Mouse (Mus musculus) MEL (cell line): Measurements from ENCODE around the gene AU040320. TPM values are rescaled to one million over a fixed set of nuclear protein-coding genes. Genes with fewer than 3 reads are reported as not detected.

Experiments used
- DNase-seq: peaks from one replicate; pipeline ENCODE4 v3.0.0; 2011; ENCODE audit warnings: low read depth, low spot score
- H3K27ac ChIP-seq: 2 replicates; pipeline ENCODE4 v1.5.1; 2012; ENCODE audit warnings: low read depth, mild to moderate bottlenecking, control low read depth, low read length, moderate library complexity; ENCODE audit not compliant: control insufficient read depth
- H3K27me3 ChIP-seq, 2 experiments: fragments of 150-350 bp in 1 of 2; sonication (generic) in 1 of 2; 2 replicates each; pipeline ENCODE4 v1.6.1; 2012; ENCODE audit warnings: low read length in 2 of 2, mild to moderate bottlenecking in 2 of 2, improper control_type of control experiment in 1 of 2, moderate library complexity in 1 of 2; ENCODE audit not compliant: insufficient read depth in 2 of 2, control insufficient read depth in 1 of 2
- H3K36me3 ChIP-seq, 2 experiments: 2 replicates each; pipeline ENCODE4 v1.6.1; 2012 to 2014; ENCODE audit warnings: low read length in 2 of 2, improper control_type of control experiment in 1 of 2, inconsistent platforms in 1 of 2, mild to moderate bottlenecking in 1 of 2; ENCODE audit not compliant: insufficient read depth in 2 of 2, control insufficient read depth in 1 of 2
- H3K4me1 ChIP-seq, 2 experiments: fragments of 150-350 bp in 1 of 2; sonication (generic) in 1 of 2; 2 replicates each; pipeline ENCODE4 v1.6.1; 2012; ENCODE audit warnings: low read length in 2 of 2, improper control_type of control experiment in 1 of 2, mild to moderate bottlenecking in 1 of 2; ENCODE audit not compliant: insufficient read depth in 2 of 2, control insufficient read depth in 1 of 2
- H3K4me3 ChIP-seq, 2 experiments: fragments of 150-350 bp in 1 of 2; sonication (generic) in 1 of 2; 2 replicates each; pipeline ENCODE4 v1.5.1; 2012; ENCODE audit warnings: low read depth in 2 of 2, low read length in 2 of 2, mild to moderate bottlenecking in 2 of 2, moderate library complexity in 2 of 2, control low read depth in 1 of 2, improper control_type of control experiment in 1 of 2; ENCODE audit not compliant: control insufficient read depth in 1 of 2, insufficient read depth in 1 of 2
- H3K79me2 ChIP-seq: 2 replicates; pipeline ENCODE4 v1.6.1; 2012; ENCODE audit warnings: mild to moderate bottlenecking, low read length, moderate library complexity; ENCODE audit not compliant: control insufficient read depth, poor library complexity, insufficient read depth
- H3K9ac ChIP-seq: 2 replicates; pipeline ENCODE4 v1.6.1; 2012; ENCODE audit warnings: low read depth, mild to moderate bottlenecking, control low read depth, low read length, moderate library complexity; ENCODE audit not compliant: control insufficient read depth, poor library complexity, severe bottlenecking
- H3K9me3 ChIP-seq: fragments of 150-350 bp; sonication (generic); replicated peaks from 2 replicates; pipeline ENCODE4 v1.6.1; 2012; ENCODE audit warnings: mild to moderate bottlenecking, low read length, improper control_type of control experiment, moderate library complexity; ENCODE audit not compliant: insufficient read depth
- BHLHE40 ChIP-seq: IDR thresholded peaks from 2 replicates; pipeline ENCODE4 v1.6.1; 2012; ENCODE audit warnings: low read depth, mild to moderate bottlenecking, inconsistent platforms, low read length, improper control_type of control experiment, borderline replicate concordance
- CHD1 ChIP-seq: IDR thresholded peaks from 2 replicates; pipeline ENCODE4 v1.6.1; 2012; ENCODE audit warnings: low read depth, mild to moderate bottlenecking, inconsistent platforms, low read length, improper control_type of control experiment
- CHD2 ChIP-seq: IDR thresholded peaks from 2 replicates; pipeline ENCODE4 v1.6.1; 2011; ENCODE audit warnings: low read length, improper control_type of control experiment
- E2F4 ChIP-seq: IDR thresholded peaks from 2 replicates; pipeline ENCODE4 v1.6.1; 2011; ENCODE audit warnings: low read depth, low read length, improper control_type of control experiment, borderline replicate concordance
- ELF1 ChIP-seq: IDR thresholded peaks from 2 replicates; pipeline ENCODE4 v1.6.1; 2014; ENCODE audit warnings: low read depth, mild to moderate bottlenecking, inconsistent platforms, low read length, improper control_type of control experiment, moderate library complexity
- ETS1 ChIP-seq: IDR thresholded peaks from 2 replicates; pipeline ENCODE4 v1.6.1; 2012; ENCODE audit warnings: low read depth, mild to moderate bottlenecking, inconsistent platforms, low read length, improper control_type of control experiment, moderate library complexity
- GABPA ChIP-seq: IDR thresholded peaks from 2 replicates; pipeline ENCODE4 v1.6.1; 2012; ENCODE audit warnings: low read depth, mild to moderate bottlenecking, inconsistent platforms, low read length, improper control_type of control experiment, moderate library complexity
- GATA1 ChIP-seq: IDR thresholded peaks from 2 replicates; pipeline ENCODE4 v1.6.1; 2011; ENCODE audit warnings: low read depth, low read length, improper control_type of control experiment
- HCFC1 ChIP-seq: IDR thresholded peaks from 2 replicates; pipeline ENCODE4 v1.6.1; 2012; ENCODE audit warnings: low read depth, mild to moderate bottlenecking, inconsistent platforms, low read length, improper control_type of control experiment, moderate library complexity
- JUND ChIP-seq: IDR thresholded peaks from 2 replicates; pipeline ENCODE4 v1.6.1; 2011; ENCODE audit warnings: low read depth, mild to moderate bottlenecking, improper control_type of control experiment, low read length
- KAT2A ChIP-seq: conservative IDR thresholded peaks from 2 replicates; pipeline ENCODE4 v1.6.1; 2012; ENCODE audit warnings: low read depth, low read length, improper control_type of control experiment, inconsistent platforms
- MAZ ChIP-seq: IDR thresholded peaks from 2 replicates; pipeline ENCODE4 v1.6.1; 2012; ENCODE audit warnings: low read depth, mild to moderate bottlenecking, inconsistent platforms, low read length, improper control_type of control experiment
- MEF2A ChIP-seq: IDR thresholded peaks from 2 replicates; pipeline ENCODE4 v1.6.1; 2014; ENCODE audit warnings: low read depth, mild to moderate bottlenecking, inconsistent platforms, low read length, improper control_type of control experiment; ENCODE audit not compliant: poor library complexity, insufficient replicate concordance, severe bottlenecking; ENCODE audit errors: extremely low read depth
- MXI1 ChIP-seq: IDR thresholded peaks from 2 replicates; pipeline ENCODE4 v1.6.1; 2011; ENCODE audit warnings: mild to moderate bottlenecking, low read depth, low read length, improper control_type of control experiment
- MYB ChIP-seq: IDR thresholded peaks from 2 replicates; pipeline ENCODE4 v1.6.1; 2011; ENCODE audit warnings: mild to moderate bottlenecking, low read depth, low read length, improper control_type of control experiment
- MYC ChIP-seq: IDR thresholded peaks from 2 replicates; pipeline ENCODE4 v1.6.1; 2011; ENCODE audit warnings: low read depth, mild to moderate bottlenecking, low read length, improper control_type of control experiment, moderate library complexity
- NRF1 ChIP-seq: IDR thresholded peaks from 2 replicates; pipeline ENCODE4 v1.6.1; 2014; ENCODE audit warnings: low read depth, mild to moderate bottlenecking, inconsistent platforms, low read length, improper control_type of control experiment, moderate library complexity; ENCODE audit not compliant: poor library complexity, insufficient read depth, severe bottlenecking
- POLR2A ChIP-seq, 2 experiments: IDR thresholded peaks; 2 replicates each; pipeline ENCODE4 v1.6.1; 2011 to 2012; ENCODE audit warnings: low read length in 2 of 2, mild to moderate bottlenecking in 2 of 2, control low read depth in 1 of 2, improper control_type of control experiment in 1 of 2, low read depth in 1 of 2, moderate library complexity in 1 of 2; ENCODE audit not compliant: control insufficient read depth in 1 of 2, insufficient read depth in 1 of 2, poor library complexity in 1 of 2
- POLR2AphosphoS2 ChIP-seq: IDR thresholded peaks from 2 replicates; pipeline ENCODE4 v1.6.1; 2011; ENCODE audit warnings: low read length, improper control_type of control experiment
- RAD21 ChIP-seq: IDR thresholded peaks from 2 replicates; pipeline ENCODE4 v1.6.1; 2011; ENCODE audit warnings: mild to moderate bottlenecking, low read depth, low read length, improper control_type of control experiment
- RCOR1 ChIP-seq: IDR thresholded peaks from 2 replicates; pipeline ENCODE4 v1.6.1; 2012; ENCODE audit warnings: low read depth, mild to moderate bottlenecking, inconsistent platforms, low read length, improper control_type of control experiment
- SIN3A ChIP-seq: IDR thresholded peaks from 2 replicates; pipeline ENCODE4 v1.6.1; 2012; ENCODE audit warnings: low read length, improper control_type of control experiment, inconsistent platforms
- SMC3 ChIP-seq: IDR thresholded peaks from 2 replicates; pipeline ENCODE4 v1.6.1; 2011; ENCODE audit warnings: low read depth, low read length, improper control_type of control experiment
- TAL1 ChIP-seq: IDR thresholded peaks from 2 replicates; pipeline ENCODE4 v1.6.1; 2012; ENCODE audit warnings: mild to moderate bottlenecking, inconsistent platforms, low read length, moderate library complexity, mixed read lengths
- TCF12 ChIP-seq: IDR thresholded peaks from 2 replicates; pipeline ENCODE4 v1.6.1; 2014; ENCODE audit warnings: low read depth, mild to moderate bottlenecking, inconsistent platforms, low read length, improper control_type of control experiment, moderate library complexity
- UBTF ChIP-seq: IDR thresholded peaks from 2 replicates; pipeline ENCODE4 v1.6.1; 2012; ENCODE audit warnings: low read depth, mild to moderate bottlenecking, inconsistent platforms, low read length, improper control_type of control experiment, moderate library complexity, borderline replicate concordance; ENCODE audit not compliant: insufficient read depth
- USF1 ChIP-seq: IDR thresholded peaks from 2 replicates; pipeline ENCODE4 v1.6.1; 2014; ENCODE audit warnings: low read depth, mild to moderate bottlenecking, inconsistent platforms, low read length, improper control_type of control experiment, moderate library complexity
- USF2 ChIP-seq, 2 experiments: IDR thresholded peaks; 2 replicates each; pipeline ENCODE4 v1.6.1; 2011 to 2012; ENCODE audit warnings: improper control_type of control experiment in 2 of 2, low read length in 2 of 2, borderline replicate concordance in 1 of 2, inconsistent platforms in 1 of 2, low read depth in 1 of 2, mild to moderate bottlenecking in 1 of 2; ENCODE audit not compliant: insufficient read depth in 1 of 2
- ZMIZ1 ChIP-seq: IDR thresholded peaks from 2 replicates; pipeline ENCODE4 v1.6.1; 2012; ENCODE audit warnings: low read depth, mild to moderate bottlenecking, inconsistent platforms, low read length, improper control_type of control experiment, moderate library complexity
- polyA plus RNA-seq, 2 experiments: library from polyadenylated mRNA; stranded (reverse) in 1 of 2; unstranded in 1 of 2; fragments of >175 nt in 1 of 2; fragments of >200 nt in 1 of 2; gene quantifications; 2 replicates each; pipeline versions ENCODE4 v1.2.1 to v1.2.4; 2012; ENCODE audit warnings: low replicate concordance in 2 of 2, low read depth in 1 of 2; ENCODE audit not compliant: insufficient read length in 2 of 2, insufficient read depth in 1 of 2, missing spikeins in 1 of 2
- total RNA-seq: library from RNA; depleted of rRNA; stranded (reverse); fragments of 300-350 nt; gene quantifications from 2 replicates; pipeline ENCODE4 v1.2.3, GENCODE M21; 2012

The AU040320 gene
- total and polyA plus RNA-seq, 3 experiments: 10.2 to 17.1 TPM; not detected in 1

DNA sequence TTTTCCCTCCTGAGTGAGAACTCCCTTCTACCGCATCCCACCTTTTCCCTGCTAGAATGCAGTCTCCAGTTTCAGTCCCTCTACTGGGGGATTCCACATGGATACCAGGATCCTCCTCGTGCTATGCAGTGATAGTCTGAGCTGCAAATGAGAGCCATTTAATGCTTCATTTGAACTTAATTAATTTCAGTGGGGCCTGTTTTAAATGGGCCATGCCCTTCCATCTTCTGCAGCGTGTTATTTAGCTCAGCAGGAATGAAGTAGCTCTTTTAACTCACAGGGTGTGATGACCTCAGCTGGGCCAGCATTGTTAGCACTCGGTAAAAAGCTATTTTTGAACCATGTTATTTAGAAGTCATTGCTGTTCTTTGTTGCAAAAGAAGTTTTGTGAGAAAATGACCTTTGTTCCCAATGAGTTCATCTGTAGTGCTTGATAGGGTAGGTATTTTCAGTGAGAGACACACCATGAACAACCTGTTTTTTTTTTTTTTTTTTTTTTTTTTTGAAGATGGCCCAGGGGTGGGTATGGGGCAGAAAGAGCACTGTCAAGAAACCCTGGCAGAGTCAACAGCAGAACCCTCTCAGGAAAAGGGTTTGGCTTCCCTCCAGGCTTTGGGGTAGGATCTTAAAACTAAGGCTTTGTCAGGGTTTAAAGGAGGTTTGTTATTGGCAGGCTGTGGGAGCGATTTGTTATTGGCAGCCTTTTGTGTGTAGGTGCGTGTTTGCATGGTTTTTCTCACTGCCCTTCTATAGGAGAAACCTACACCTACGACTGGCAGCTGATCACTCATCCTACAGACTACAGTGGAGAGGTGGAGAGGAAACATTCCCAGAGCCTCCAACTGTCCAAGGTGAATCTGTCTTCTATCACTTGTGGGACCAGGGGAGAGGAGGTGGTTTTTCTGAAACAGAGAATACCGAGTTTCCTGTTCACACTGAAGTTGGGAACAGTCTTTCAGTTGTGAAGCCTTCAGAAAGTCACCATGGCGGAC is 69.8 kb downstream of the AU040320 start:
- H3K79me2 ChIP-seq: no peaks in the 10 kb centered on the region
- no peak overlapping the region for H3K9ac ChIP-seq
- H3K4me3 ChIP-seq: no peak overlapping the region
- no peaks in the 10 kb centered on the region for H3K36me3 ChIP-seq
- DNase-seq: no peak
- H3K9me3 ChIP-seq: no peaks in the 10 kb centered on the region
- H3K4me1 ChIP-seq: no peaks in the 10 kb centered on the region
- H3K27me3 ChIP-seq: no peaks in the 10 kb centered on the region
- no peak overlapping the region for H3K27ac ChIP-seq
- TF ChIP-seq ELF1 (no peak), SIN3A (no peak), POLR2A (IDR thresholded peaks at IDR 0.05; ENCODE audit: control insufficient read depth in 1 of 2, insufficient read depth in 1 of 2, low read depth in 1 of 2, low read length in 2 of 2, poor library complexity in 1 of 2) (no peak), UBTF (no peak), CHD1 (no peak), RAD21 (no peak), NRF1 (no peak), ETS1 (no peak), MYB (no peak), MXI1 (no peak), E2F4 (no peak), MAZ (no peak), GABPA (no peak), ZMIZ1 (no peak), TAL1 (no peak), USF1 (no peak), CHD2 (no peak), USF2 (IDR thresholded peaks at IDR 0.05; ENCODE audit: borderline replicate concordance in 1 of 2, insufficient read depth in 1 of 2, low read depth in 1 of 2, low read length in 2 of 2) (no peak), SMC3 (no peak)

DNA sequence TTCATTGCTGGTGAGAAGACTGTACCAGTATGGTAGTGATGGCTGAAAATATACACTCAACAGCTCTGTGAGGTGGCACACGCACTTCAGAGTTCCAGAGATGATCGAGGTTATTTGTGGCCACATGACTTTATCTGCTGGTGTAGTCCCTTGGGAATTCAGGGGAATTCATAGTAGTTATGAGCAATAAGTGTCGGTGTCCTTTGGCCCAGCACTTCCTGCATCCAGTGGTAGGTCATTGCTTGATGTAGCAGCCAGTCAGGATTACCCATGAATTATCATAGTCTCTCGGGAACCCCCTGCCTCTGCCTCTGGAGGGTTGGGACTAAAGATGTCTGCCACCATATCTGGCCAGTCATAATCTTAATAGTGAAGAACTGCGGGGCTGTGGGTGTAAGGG is 70.6 kb downstream of the AU040320 start:
- no peaks in the 10 kb centered on the region for H3K79me2 ChIP-seq
- H3K9me3 ChIP-seq: no peaks in the 10 kb centered on the region
- H3K36me3 ChIP-seq: no peaks in the 10 kb centered on the region
- no peak overlapping the region for H3K27ac ChIP-seq
- no peak overlapping the region for H3K9ac ChIP-seq
- TF ChIP-seq CHD2 (no peak), MYC (no peak), GATA1 (no peak), HCFC1 (no peak), USF2 (IDR thresholded peaks at IDR 0.05; ENCODE audit: borderline replicate concordance in 1 of 2, insufficient read depth in 1 of 2, low read depth in 1 of 2, low read length in 2 of 2) (no peak), RCOR1 (no peak), JUND (no peak), POLR2AphosphoS2 (no peak), SMC3 (no peak), TCF12 (no peak), BHLHE40 (no peak), KAT2A (no peak), TAL1 (no peak), MEF2A (no peak), CHD1 (no peak)
- no peak overlapping the region for H3K4me3 ChIP-seq
- no peak for DNase-seq
- no peaks in the 10 kb centered on the region for H3K4me1 ChIP-seq
- no peaks in the 10 kb centered on the region for H3K27me3 ChIP-seq
